Mouse (Mus musculus) large intestine, adult 2 months (tissue): ENCODE results near the gene Rtn4r. TPM values are rescaled to one million over a fixed set of nuclear protein-coding genes. Genes with fewer than 3 reads are reported as not detected.

Experiments used
- DNase-seq: peaks from one replicate; pipeline ENCODE4 v3.0.0-alpha.2; 2012; ENCODE audit warnings: low read depth, low spot score
- WGBS: fragments of 180-500 bp; shearing (Covaris S2); methylation state at CpG from one replicate; pipeline ENCODE4 v1.1.7; 2018; 5-methylcytosine and 5-hydroxymethylcytosine counted together
- polyA plus RNA-seq: library from polyadenylated mRNA; depleted of rRNA; stranded (reverse); fragments of >200 nt; gene quantifications from 2 replicates; pipeline ENCODE4 v1.2.3, GENCODE M21; 2012

The Rtn4r gene
- polyA plus RNA-seq, 1 experiment = 7.1 TPM

DNA sequence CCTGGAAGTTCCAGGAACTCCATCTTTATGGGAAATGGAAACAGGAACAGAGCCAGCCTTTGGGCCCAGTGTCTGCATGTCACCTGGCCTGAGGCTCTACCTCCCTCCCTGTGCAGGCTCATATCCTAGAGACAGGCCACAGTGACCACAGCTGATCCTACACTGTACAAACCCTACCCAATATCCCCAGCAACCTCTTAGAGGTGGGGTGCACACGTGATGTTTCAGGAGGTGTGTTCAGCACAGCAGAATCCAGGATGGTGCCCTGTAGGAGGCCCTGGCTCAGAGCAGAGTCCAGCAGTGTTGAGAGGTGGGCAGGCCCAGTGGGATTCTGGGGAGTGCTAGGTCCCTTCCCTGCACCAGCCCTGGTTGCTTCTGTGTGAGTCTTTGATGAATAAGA lies 4.0 kb upstream of the Rtn4r start:
- 67% methylated on average over 1 of the region's 1 CpGs for WGBS
- no peak for DNase-seq

DNA sequence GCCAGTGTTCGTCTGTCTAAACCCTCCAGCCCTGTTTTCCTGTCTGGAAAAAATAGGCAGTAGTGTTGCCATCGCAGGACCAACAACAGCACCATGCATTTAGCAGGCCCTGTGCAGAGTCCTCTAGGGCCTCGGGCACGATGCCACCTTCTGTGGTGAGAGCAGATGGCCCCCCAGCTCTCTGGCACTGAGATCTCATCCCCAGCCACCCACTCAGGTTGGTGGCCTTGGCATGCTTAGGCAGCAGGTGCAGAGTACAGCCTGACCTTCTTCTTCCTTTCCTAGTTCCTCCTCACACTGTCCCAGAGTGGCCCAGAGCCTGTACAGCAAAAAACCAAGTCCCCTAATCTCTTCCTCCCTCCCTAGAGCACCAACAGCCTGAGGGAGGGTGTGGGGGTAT lies 3.4 kb upstream of the Rtn4r start:
- no peak for DNase-seq
- WGBS = 86% methylated on average over 4 of the region's 4 CpGs

DNA sequence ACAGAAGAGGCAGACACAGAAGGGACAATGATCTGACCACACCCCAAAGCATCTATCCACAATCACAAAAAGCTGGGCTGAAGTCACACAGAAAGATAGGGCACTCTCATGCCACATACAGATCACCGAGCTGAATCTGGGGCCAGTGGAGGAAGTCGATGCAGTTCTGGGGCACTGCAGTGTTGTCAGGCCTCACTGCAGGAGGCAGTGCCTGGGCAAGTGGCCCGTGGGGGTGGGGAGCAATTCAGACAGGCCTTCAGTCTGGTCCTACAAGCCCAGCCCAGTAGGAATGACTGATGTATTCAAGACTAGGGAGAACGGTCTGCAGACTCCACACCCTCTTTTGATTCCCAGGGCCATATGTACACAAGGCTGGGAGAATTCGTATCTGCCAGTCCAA lies 2.8 kb upstream of the Rtn4r start:
- DNase-seq = no peak
- WGBS = 18% methylated on average over 5 of the region's 5 CpGs

DNA sequence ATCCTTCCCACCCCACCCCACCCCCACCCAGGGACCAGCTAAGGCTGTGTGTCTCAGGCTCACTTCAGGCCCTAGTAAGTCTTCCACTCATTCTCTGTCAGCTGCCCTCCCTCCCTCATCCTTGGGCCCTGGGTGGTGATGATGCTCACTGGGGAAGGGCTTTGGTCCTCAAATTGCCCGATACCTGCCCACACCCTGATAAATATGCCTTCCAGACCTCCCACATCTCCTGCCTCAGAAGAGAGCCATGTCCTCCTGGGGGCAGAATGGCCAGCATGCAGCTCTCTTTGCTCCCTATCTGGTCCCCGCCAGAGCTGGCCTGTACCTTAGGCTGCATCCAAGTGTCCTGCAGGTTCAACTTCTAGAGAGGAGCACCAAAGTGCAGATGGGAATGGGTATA lies 2.3 kb upstream of the Rtn4r start:
- 94% methylated on average over 2 of the region's 2 CpGs for WGBS
- no peak for DNase-seq

DNA sequence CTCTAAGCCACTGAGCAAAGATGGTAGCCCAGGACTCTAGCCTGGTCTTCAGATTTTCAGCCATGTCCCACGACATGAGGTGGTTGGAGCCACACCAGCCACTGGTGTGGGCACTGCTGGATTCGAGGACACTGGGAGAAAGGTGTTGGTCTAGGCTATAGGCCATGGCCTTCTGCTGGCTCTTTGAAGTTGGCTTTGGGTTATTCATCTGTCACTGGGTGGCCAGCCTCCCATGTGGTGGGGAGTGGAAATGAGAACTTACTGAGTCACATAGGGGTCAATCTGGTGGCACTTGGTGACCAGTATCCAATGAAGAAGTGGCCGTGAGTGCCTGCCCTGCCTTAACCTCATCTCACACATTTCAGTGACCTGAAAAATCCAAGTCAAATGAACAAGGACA lies 1.2 kb upstream of the Rtn4r start:
- no peak for DNase-seq
- 81% methylated on average over 3 of the region's 3 CpGs for WGBS

DNA sequence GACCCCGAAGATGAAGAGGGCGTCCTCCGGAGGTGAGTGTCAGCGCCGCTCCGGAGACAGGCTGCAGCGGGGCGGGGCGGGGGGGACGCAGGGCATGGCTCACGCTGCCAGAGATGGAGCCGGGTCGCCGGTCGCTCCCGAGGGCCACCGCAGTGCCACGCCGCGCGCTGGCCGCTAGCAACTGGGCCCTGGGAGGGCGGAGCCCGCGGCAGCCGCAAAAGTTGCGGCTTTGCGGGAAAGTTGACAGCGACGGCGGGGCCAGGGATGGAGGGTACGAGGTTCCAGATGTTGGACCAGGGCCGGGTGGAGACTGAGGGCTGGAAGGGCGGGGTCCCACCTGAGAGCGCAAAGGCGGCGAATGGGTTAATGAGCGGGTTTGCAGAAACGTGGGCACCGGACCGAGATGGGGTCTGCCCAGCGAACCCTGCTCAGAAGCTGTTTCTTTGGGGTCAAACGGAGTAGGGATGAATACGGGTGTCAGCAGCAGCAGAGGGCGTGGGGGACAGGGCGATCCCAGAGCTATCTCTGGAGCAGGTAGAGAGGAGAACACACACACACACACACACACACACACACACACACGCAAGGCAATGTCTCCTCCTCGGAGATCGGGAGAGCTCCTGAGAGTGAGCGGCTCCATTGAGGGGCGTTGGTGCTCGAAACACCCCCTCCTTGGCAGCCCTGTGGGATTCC lies 575 bp downstream of the Rtn4r start:
- no peak for DNase-seq
- 4% methylated on average over 52 of the region's 52 CpGs for WGBS

DNA sequence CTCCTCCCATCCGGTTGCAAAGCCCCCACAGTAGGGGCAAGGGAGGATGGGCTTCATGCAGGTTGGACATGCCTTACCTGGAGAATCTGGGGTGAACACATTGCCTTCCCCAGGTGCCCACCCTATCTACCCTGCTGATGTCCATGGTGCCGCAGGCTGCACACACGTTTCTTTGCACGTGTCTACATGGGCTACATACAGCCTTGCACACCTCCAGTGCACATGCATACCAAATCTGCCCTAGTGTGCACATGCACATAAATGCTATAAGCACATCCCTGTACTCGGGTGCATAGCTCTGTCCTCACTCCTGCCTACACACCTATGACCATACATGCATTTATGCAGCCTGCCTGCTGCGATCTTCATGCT lies 1.1 kb downstream of the Rtn4r start:
- 67% methylated on average over 6 of the region's 6 CpGs for WGBS
- DNase-seq = no peak

DNA sequence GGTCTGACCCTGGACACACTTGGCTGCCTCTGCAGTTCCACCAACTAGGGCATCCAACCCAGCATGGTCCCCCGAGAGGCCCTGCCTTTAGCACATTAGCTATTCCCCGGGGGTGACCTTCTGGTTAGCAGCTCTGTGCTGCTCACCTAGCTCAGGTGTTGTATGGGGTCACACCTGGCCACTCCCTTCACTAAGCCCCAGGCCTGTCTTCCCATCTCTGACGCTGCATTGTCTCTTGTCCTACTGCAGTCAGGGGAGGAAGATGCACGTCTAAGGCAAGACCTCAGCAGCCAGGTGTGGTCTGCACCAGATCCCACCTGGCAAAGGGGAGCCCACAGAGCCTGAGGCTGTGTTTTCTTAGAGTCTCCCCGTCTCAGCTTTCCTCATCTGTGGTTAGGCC lies 2.0 kb downstream of the Rtn4r start:
- no peak for DNase-seq
- 77% methylated on average over 5 of the region's 5 CpGs for WGBS

DNA sequence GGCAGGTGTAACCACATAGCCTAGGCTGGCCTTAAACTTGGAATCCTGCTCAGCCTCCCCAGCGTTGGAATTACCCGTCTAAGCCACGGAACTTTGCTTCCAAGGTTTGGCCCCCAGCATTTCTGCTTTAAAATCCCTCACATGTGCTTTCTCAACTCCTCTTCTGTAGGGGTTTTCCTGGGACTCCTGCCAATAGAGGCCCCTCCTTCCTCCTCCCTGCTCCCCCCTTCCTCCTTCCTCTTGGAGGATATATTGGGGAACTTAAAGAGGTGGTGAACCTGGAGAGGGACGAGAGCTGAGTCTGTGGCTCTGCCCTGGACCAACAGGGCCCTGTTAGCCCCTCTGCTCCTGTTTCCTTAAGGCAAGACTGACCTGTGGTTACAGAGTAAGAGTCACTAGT lies 2.8 kb downstream of the Rtn4r start:
- 74% methylated on average over 4 of the region's 4 CpGs for WGBS
- DNase-seq = no peak

DNA sequence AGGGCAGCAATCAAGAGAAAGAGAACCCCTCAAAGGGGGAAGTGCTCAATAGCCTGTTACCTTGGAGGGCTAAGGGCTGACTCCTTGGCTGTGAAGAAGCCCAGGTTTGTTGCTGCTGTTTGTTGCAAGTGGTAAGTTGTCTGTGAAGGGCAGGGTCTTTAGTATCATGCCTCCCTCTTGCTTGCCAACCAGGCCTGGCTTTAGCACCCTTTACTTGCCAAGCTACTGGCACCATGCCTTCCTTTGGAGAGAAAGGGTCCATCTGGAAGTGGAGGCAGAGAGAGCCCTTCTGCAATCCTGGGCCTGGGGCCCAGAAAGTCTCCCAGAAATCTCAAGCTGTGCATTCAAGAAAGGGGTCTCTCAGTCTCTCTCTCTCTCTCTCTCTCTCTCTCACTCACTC lies 3.3 kb downstream of the Rtn4r start:
- no peak for DNase-seq

DNA sequence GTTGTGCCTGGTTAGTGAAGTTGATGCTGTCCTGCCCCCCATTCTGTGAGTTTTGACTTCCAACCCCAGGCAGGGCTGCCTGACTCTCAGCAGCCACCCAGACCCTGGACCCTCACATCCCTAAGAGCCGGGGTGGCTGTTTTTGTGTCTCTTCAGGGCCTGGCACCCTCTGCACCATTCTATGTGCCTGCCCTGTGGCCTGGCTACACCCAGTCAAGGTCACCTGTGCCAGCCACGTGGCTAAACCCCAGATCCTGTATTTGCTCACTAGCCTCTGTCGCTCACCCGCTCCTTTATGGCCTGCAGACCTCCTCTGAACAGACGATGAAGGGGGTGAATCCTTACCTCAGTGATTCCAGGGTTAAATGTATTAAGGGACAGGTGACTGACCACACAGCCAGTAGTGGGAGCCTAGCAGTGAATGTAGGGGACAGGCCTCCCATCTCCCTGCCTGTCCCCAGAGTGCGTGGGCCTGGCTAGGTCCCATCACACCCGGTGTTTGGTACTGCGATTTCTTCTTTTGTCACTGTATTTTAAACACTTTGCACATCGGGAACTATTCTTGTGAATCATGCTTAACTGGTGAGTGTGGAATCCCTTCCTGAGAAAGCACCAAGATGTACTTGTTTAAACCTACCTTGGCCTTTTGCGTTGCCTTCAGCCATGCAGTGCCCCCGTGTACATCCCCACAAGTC lies 4.0 kb downstream of the Rtn4r start:
- 80% methylated on average over 11 of the region's 11 CpGs for WGBS
- DNase-seq = no peak

DNA sequence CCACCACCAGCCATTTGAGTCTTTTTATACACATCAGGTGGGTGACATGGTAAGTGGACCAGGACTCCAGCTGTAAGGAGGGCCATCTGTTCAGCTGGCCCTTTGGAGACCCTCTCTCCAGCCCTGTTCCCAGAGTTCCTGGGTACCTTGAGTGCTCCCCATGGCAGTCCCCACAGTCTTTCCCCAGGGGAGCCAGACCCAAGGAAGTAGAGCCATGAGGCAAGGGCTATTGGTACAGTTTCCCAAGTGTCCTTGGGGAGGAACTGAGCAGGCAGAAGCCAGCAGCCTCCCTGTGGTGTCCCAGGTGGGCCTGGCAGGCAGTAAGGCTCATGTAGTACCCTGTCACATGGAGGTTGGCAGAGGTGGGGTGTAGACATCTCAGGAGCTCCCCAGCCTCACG lies 4.6 kb downstream of the Rtn4r start:
- no peak for DNase-seq
- 74% methylated on average over 1 of the region's 1 CpGs for WGBS

DNA sequence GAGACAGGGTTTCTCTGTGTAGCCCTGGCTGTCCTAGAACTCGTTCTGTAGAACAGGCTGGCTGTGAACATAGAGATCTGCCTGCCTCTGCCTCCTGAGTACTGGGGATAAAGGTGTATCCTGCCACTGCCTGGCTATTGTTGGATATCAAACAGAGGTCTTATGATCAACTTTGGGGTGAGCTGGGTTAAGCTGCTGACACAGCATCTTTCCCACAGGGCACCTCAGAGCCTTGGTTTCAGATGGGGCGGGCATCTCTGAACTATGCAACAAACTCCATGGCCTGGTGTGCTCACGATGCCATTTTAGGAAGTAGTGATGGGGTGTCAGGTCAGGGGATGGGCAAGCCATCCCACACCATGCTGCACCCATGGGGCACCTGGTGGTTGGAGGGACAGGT lies 5.1 kb downstream of the Rtn4r start:
- no peak for DNase-seq
- whole genome bisulfite sequencing = 88% methylated on average over 3 of the region's 3 CpGs

DNA sequence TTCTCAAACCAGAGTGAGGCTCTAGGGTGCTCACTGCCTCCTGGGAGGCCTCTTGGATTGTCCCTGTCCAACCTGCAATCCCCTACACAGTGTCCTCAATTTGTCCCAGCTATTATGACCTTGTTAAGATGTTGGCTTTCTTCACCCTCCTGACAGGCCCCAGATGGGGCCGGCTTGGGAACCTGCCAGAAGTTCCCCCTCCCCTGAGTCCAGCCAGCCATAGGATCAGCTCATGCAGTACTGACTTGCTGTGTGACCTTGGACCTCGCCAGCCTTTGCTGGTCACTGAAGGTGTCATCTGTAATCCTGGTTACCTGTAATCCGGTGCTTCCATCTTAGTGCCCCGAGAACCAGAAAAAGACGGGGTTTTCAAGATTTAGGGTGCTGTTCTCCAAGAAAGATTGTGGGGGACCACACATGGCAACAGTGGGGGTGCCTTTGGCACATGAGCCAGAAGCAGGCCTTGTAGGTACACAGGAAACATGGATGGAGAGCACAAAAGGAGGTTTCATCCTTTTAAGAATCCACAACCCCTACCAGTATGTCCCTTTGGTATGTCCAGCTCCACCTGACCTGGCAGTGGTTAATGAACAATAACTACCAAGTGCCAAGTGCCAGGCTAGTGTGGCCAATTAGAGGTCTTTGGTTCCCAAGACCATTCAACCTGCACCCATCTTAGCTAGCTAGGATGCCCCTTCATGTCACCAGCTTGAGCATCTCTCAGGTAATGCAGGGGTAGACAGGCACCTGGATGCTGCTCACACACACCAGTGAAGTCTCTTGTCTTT lies 5.9 kb downstream of the Rtn4r start:
- no peak for DNase-seq
- 79% methylated on average over 5 of the region's 5 CpGs for WGBS

DNA sequence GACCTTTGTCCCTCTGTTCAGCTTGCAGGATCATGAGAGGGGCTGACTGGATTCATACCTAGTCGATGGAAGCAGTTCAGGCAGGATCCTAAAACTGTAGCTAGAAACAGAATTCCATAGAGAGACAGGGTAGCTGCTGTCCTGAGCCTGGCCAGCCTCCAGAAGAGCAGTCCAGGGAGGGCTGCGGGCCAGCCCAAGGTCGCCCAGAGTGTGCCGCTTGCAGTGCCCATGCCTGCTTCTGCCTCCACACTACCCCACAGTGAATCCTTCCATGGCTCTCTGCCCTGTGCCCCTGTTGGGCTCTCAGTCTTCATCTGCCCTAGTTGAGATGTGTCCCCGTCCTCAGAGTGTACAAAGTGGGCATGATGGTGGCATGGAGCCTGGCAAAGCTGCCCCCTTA lies 7.8 kb downstream of the Rtn4r start:
- 73% methylated on average over 5 of the region's 5 CpGs for whole genome bisulfite sequencing
- no peak for DNase-seq

DNA sequence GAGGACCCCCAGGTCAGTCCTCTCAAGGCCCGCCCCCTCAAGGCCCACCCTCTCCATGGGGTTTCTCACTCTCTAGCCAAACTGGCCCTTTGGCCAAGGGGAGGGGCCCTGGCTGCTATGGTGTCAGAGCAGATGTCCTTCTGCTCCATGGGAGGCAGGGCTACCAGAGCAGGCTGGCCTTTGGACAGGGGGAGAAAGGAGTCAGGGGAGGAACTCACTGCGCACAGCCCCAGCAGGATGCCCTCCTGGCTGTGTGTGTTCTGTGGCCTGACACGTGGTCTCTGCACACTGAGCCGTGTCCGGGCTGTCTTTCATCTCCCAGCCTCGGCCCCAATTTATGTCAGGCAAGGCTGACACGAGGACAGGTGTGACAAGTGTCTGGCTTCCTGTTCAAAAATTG lies 8.6 kb downstream of the Rtn4r start:
- WGBS = 66% methylated on average over 7 of the region's 7 CpGs
- DNase-seq = no peak

DNA sequence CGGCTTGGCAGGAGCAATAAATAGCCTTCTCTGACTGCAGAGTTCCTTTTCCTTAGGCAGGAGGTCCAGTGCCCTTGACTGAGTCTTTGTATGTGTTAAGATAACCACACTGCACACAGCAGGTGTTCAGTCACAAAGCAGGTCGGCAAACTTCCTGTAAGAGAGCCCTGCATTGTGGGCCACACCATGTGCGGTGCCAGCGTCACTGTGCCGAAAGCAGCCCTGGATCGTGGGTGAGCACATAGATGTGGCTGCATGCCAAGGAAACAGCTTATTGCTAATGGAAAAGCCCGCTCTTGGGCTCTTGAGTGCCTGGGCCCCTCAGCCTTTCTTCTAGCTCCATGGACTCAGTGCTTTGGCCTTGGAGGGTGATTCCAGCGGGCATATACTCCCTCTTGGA lies 16.8 kb downstream of the Rtn4r start:
- DNase-seq = no peak
- 19% methylated on average over 8 of the region's 8 CpGs for WGBS

DNA sequence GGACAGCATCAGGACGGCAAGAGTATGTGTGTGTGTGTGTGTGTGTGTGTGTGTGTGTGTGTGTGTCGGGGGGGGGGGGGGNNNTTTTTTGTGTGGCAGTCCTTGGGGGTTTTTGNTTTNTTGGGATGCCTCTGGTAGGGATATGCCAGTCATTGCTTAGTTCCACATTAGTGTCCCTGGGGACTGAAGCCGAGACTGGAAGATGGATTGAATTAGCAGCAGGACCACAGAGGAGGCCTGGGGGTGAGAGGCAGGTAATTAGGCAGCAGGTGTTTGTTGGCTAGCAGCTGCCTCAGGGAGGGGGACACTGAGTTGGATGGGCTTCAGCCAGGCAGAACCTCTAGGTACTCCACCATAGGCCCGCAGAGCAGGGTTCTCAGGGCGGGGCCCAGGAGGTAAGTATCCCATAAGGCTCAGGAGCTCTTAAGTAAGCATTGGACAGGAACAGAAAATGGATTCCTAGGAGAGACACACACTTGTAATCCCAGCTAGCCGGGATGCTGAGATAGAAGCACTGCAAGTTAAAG lies 18.0 kb downstream of the Rtn4r start:
- WGBS = 76% methylated on average over 6 of the region's 6 CpGs
- no peak for DNase-seq

DNA sequence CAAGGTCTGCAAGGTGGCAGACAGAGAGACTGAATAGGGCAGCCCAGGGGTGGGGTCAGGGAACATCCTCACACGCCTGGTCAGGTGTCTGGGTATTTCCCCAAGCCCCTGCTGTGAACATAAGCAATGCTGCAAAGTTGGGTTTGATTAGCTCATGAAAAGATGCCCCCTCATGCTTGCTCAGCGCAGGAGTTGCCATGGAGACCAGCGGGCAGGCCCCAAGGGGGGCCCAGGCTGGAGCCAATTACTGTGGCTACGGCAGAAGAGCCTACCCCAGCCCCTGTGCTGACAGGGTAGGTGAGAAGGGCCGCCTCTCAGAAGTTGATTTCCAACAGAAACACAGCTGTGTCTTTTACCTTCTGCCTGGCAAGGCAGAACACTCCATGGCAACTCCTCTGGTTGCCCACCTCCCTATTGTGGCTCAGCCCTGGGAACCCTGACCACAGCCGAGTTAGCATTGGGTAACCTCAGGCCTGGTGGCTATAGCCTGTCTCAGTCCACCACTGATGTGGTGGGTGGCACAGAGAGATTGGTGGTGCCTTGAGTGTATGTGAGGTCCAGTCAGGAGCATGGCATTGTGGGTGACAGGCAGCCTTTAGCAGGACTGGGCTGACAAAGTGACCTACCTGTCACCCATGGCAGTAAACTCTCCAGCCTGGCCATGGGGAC lies 20.9 kb downstream of the Rtn4r start:
- DNase-seq = no peak
- 65% methylated on average over 6 of the region's 6 CpGs for WGBS

DNA sequence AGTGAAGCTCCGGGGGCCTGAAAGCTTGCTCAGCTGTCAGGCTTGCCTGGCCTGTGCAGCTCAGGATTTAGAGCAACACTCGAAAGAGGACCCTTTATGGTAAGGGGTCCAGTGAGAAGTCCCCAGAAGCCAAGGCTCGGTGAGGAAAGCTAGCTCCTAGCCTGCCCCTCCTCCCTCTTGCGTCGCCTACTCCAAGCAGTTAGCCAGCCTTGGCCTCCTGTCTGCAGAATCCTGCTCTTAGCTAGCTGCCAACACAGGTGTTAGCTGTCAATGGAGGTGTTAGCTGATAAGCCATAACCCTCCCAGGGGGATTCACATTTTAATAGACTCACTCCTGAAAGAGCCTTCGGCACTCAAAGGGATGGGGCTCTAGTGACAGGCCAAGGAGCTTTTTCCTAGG lies 21.8 kb downstream of the Rtn4r start:
- DNase-seq = no peak
- 79% methylated on average over 6 of the region's 6 CpGs for WGBS
